Mouse (Mus musculus): ENCODE data around the gene Hey2. TPM values are rescaled to one million over a fixed set of nuclear protein-coding genes. Genes with fewer than 3 reads are reported as not detected.

Hey2 gene
- polyA plus RNA-seq (2014; fragmentation: Illumina TruSeq; extraction: RNeasy Lipid Tissue Mini Kit (QIAGEN cat#74804); ENCODE audit: low read depth, low replicate concordance), result 5.9 TPM

GRCm38 (mm10) chr10:30842643-30843437 lies at the start of gene Hey2:
TSS of gene Hey2 (minus strand) at chr10:30842801.

GRCm38 (mm10) chr10:30802681-30803586 lies 39.7 kb downstream of the Hey2 start, which contains the start of gene Ncoa7:
TSS of gene Ncoa7 (minus strand) at chr10:30803326.

Other genes with a start within 250 kb of the Hey2 start
- gene Trmt11, start 242.1 kb downstream of the Hey2 start, polyA plus RNA-seq (2014; fragmentation: Illumina TruSeq; extraction: RNeasy Lipid Tissue Mini Kit (QIAGEN cat#74804); ENCODE audit: low read depth, low replicate concordance), result 8.4 TPM
- 83.8 TPM for gene Hint3, start 213.2 kb downstream of the Hey2 start, polyA plus RNA-seq (2014; fragmentation: Illumina TruSeq; extraction: RNeasy Lipid Tissue Mini Kit (QIAGEN cat#74804); ENCODE audit: low read depth, low replicate concordance)
- gene Ncoa7, start 39.5 kb downstream of the Hey2 start, polyA plus RNA-seq (2014; fragmentation: Illumina TruSeq; extraction: RNeasy Lipid Tissue Mini Kit (QIAGEN cat#74804); ENCODE audit: low read depth, low replicate concordance), result 2.9 TPM